Mouse (Mus musculus) spleen, adult 2 months (tissue): ENCODE data around the gene Pithd1. TPM values are rescaled to one million over a fixed set of nuclear protein-coding genes. Genes with fewer than 3 reads are reported as not detected.

Source experiments
- DNase-seq, 2 experiments: peaks; one replicate each; pipeline versions ENCODE4 v3.0.0 to v3.0.0-alpha.2; 2012 to 2021; ENCODE audit warnings: low spot score in 2 of 2, low read depth in 1 of 2
- H3K27ac ChIP-seq: fragments of 200-500 bp; 2 replicates; pipeline ENCODE4 v1.5.1; 2012; ENCODE audit warnings: low read length, inconsistent platforms; ENCODE audit not compliant: insufficient read depth
- H3K27me3 ChIP-seq: fragments of 200-500 bp; 2 replicates; pipeline ENCODE4 v1.6.1; 2012; ENCODE audit warnings: mild to moderate bottlenecking, moderate library complexity, low read length, inconsistent platforms; ENCODE audit not compliant: control insufficient read depth, insufficient read depth
- H3K36me3 ChIP-seq: fragments of 200-500 bp; 2 replicates; pipeline ENCODE4 v1.6.1; 2012; ENCODE audit warnings: mild to moderate bottlenecking, low read length, inconsistent platforms; ENCODE audit not compliant: control insufficient read depth, insufficient read depth
- H3K4me1 ChIP-seq: fragments of 200-500 bp; 2 replicates; pipeline ENCODE4 v1.6.1; 2011; ENCODE audit warnings: inconsistent platforms; ENCODE audit not compliant: control insufficient read depth, insufficient read depth, insufficient read length
- H3K4me3 ChIP-seq: fragments of 200-500 bp; 2 replicates; pipeline ENCODE4 v1.5.1; 2011; ENCODE audit warnings: mild to moderate bottlenecking, inconsistent platforms; ENCODE audit not compliant: insufficient read depth, insufficient read length; ENCODE audit errors: extremely low read depth
- CTCF ChIP-seq: fragments of 200-500 bp; IDR thresholded peaks from 2 replicates; pipeline ENCODE4 v1.5.1; 2011; ENCODE audit warnings: mild to moderate bottlenecking, inconsistent platforms; ENCODE audit not compliant: insufficient read depth, insufficient read length, insufficient replicate concordance; ENCODE audit errors: extremely low read depth
- POLR2A ChIP-seq: fragments of 200-500 bp; IDR thresholded peaks from 2 replicates; pipeline ENCODE4 v1.6.1; 2011; ENCODE audit warnings: low read depth, low read length, inconsistent platforms
- WGBS: fragments of 180-500 bp; shearing (Covaris S2); methylation state at CpG from one replicate; pipeline ENCODE4 v1.1.7; 2018; 5-methylcytosine and 5-hydroxymethylcytosine counted together
- polyA plus RNA-seq: library from polyadenylated mRNA; depleted of rRNA; stranded (reverse); fragments of >200 nt; gene quantifications from 2 replicates; pipeline ENCODE4 v1.2.3, GENCODE M21; 2012; rRNA removed

Pithd1 gene
- polyA plus RNA-seq, 1 experiment, result 31.0 TPM

DNA sequence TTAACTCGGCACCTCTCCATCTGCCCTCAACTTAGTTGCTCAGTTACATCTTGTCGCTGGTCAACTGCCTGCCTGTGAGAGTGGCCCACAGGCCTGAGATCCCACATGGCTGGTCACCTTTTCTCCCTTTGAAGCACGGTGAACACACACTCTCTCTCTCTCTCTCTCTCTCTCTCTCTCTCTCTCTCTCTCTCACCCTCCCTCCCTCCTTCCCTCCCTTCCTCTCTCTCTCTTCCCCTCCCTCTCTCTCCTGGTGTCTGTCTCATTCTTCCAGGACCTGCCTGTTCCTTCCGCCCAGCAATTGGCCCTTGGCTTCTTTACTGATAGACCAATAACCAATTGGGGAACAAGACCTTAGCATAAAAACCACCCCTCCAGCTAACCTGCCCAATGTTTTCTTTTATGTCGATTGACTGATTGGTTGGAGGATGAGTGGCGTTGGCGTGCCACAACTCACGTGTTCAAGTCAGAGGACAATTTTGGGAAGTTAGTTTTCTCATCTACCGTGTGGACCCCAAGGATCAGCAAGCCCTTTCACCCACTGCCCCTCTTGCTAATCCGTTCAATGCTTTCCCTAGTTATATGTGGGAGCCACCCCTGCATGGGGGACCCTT, 60.8 kb downstream of the Pithd1 start:
- no peak for TF ChIP-seq POLR2A
- no peak for TF ChIP-seq CTCF
- no peak overlapping the region for H3K27ac ChIP-seq
- peaks cover 23% of the 10 kb centered on the region for H3K36me3 ChIP-seq
- no peak for DNase-seq
- H3K4me3 ChIP-seq, result no peak overlapping the region
- 89% methylated on average over 10 of the region's 10 CpGs for WGBS
- no peaks in the 10 kb centered on the region; the same call in 1 of the 2 replicates for H3K4me1 ChIP-seq
- H3K27me3 ChIP-seq, result no peaks in the 10 kb centered on the region

Other genes starting within 250 kb of the Pithd1 start
- 0.20 and 0.22 TPM in 2 replicates for gene Myom3, start 227.5 kb downstream of the Pithd1 start, polyA plus RNA-seq
- 68.0 and 109 TPM in 2 replicates for gene Srsf10, start 131.5 kb downstream of the Pithd1 start, polyA plus RNA-seq
- gene Pnrc2, start 113.4 kb downstream of the Pithd1 start, polyA plus RNA-seq, result 12.2 and 14.7 TPM in 2 replicates
- gene Cnr2, start 91.9 kb downstream of the Pithd1 start, polyA plus RNA-seq, result 44.8 and 47.2 TPM in 2 replicates
- 45.7 TPM in 2 replicates for gene Fuca1, start 66.5 kb downstream of the Pithd1 start, polyA plus RNA-seq
- gene Hmgcl, start 40.8 kb downstream of the Pithd1 start, polyA plus RNA-seq, result 27.9 and 32.4 TPM in 2 replicates
- gene Gale, start 23.5 kb downstream of the Pithd1 start, polyA plus RNA-seq, result 10.6 and 13.8 TPM in 2 replicates
- 115 and 178 TPM in 2 replicates for gene Lypla2, start 14.6 kb downstream of the Pithd1 start, polyA plus RNA-seq
- gene Eloa, start 34.5 kb upstream of the Pithd1 start, polyA plus RNA-seq, result 6.6 and 8.6 TPM in 2 replicates
- 259 and 289 TPM in 2 replicates for gene Rpl11, start 66.2 kb upstream of the Pithd1 start, polyA plus RNA-seq
- gene Id3, start 156.2 kb upstream of the Pithd1 start, polyA plus RNA-seq, result 138 and 195 TPM in 2 replicates
- gene E2f2, start 185.1 kb upstream of the Pithd1 start, polyA plus RNA-seq, result 32.1 and 33.5 TPM in 2 replicates
- 1.9 and 2.5 TPM in 2 replicates for gene Asap3, start 219.1 kb upstream of the Pithd1 start, polyA plus RNA-seq